Mouse (Mus musculus): ENCODE results near the gene Rassf3. TPM values are rescaled to one million over a fixed set of nuclear protein-coding genes. Genes with fewer than 3 reads are reported as not detected.

Gene Rassf3
- polyA plus RNA-seq, 1 experiment from 2014 or later: 6.0 TPM

DNA sequence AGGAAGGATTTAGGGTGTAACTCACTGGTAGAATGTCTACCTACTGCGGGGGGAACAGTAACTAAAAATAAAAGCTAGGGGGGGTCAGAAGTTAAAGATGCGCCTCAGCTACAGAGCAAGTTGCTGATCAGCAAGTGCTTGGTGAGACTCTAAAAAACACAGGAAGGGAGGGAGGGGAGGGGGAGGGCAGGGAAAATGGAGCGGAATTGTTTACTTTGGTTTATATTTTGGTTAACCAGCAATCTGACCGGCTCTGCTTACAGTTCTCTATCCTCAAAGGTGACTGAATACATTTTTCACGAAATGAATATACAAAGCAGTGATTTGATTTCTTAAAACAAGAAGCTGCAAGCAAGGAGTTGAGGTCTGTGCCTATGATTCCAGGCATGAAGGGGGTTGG, 7.2 kb downstream of the Rassf3 start:
- no peak overlapping the region for H3K27ac ChIP-seq (ENCODE audit: low read depth, low read length)
- no peak overlapping the region for H3K9ac ChIP-seq (ENCODE audit: low read length)
- peaks cover 3% of the 10 kb centered on the region for H3K4me1 ChIP-seq (ENCODE audit: control insufficient read depth, insufficient read depth, low read length)
- DNase-seq (ENCODE audit: low spot score, missing footprints) (no peak), ATAC-seq (ENCODE audit: low FRiP score) (no peak)
- peaks cover 1% of the 10 kb centered on the region; the same call in 1 of the 2 replicates for H3K27me3 ChIP-seq (ENCODE audit: control insufficient read depth, insufficient read depth, low read length)
- WGBS: 59% methylated on average over 5 of the region's 5 CpGs
- H3K4me2 ChIP-seq: no peak overlapping the region
- no peak overlapping the region for H3K4me3 ChIP-seq (ENCODE audit: low read depth, low read length)
- H3K9me3 ChIP-seq (ENCODE audit: control insufficient read depth, low read length): no peaks in the 10 kb centered on the region
- no peaks in the 10 kb centered on the region for H3K36me3 ChIP-seq (ENCODE audit: control insufficient read depth, insufficient read depth, low read length)

DNA sequence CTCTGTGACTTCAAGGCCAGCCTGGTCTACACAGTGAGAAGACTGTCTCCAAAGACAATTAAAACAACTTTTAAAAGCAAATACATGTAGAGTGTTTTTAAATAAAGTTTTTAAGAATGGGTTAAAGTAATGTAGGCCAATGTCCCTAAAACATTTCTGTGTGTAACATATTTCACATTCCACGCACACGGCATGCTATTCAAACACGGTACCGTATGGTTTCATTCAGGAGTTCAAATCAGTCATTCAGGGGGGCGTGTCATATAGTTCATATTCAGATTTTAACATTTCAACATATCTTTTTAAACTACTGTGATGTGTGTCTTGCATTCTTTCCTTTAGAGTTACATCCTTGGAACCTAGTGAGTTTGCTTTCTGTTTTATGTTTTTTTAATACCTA, 7.9 kb downstream of the Rassf3 start:
- 89% methylated on average over 5 of the region's 5 CpGs for WGBS

GRCm38 (mm10) chr10:121467792-121468191, 8.4 kb downstream of the Rassf3 start:
- H3K36me3 ChIP-seq (ENCODE audit: control insufficient read depth, insufficient read depth, low read length): no peaks in the 10 kb centered on the region
- no peak overlapping the region for H3K4me3 ChIP-seq (ENCODE audit: low read depth, low read length)
- no peak overlapping the region for H3K27ac ChIP-seq (ENCODE audit: low read depth, low read length)
- H3K27me3 ChIP-seq (ENCODE audit: control insufficient read depth, insufficient read depth, low read length): no peaks in the 10 kb centered on the region
- H3K4me2 ChIP-seq: no peak overlapping the region
- WGBS: 66% methylated on average over 8 of the region's 8 CpGs
- DNase-seq (ENCODE audit: low spot score, missing footprints) (peak; percentile 80), ATAC-seq (ENCODE audit: low FRiP score) (no peak)
- no peak overlapping the region for H3K9ac ChIP-seq (ENCODE audit: low read length)
- H3K4me1 ChIP-seq (ENCODE audit: control insufficient read depth, insufficient read depth, low read length): peaks cover 3% of the 10 kb centered on the region
- H3K9me3 ChIP-seq (ENCODE audit: control insufficient read depth, low read length): no peaks in the 10 kb centered on the region

More for the DNA sequence above, 7.9 kb downstream of the Rassf3 start:
- no peaks in the 10 kb centered on the region for H3K27me3 ChIP-seq (ENCODE audit: control insufficient read depth, insufficient read depth, low read length)
- peaks cover 3% of the 10 kb centered on the region for H3K4me1 ChIP-seq (ENCODE audit: control insufficient read depth, insufficient read depth, low read length)
- H3K9ac ChIP-seq (ENCODE audit: low read length): no peak overlapping the region
- H3K36me3 ChIP-seq (ENCODE audit: control insufficient read depth, insufficient read depth, low read length): no peaks in the 10 kb centered on the region
- H3K27ac ChIP-seq (ENCODE audit: low read depth, low read length): no peak overlapping the region
- DNase-seq (ENCODE audit: low spot score, missing footprints) (peak; percentile 82), ATAC-seq (ENCODE audit: low FRiP score) (no peak)
- H3K9me3 ChIP-seq (ENCODE audit: control insufficient read depth, low read length): no peaks in the 10 kb centered on the region
- H3K4me3 ChIP-seq (ENCODE audit: low read depth, low read length): no peak overlapping the region
- no peak overlapping the region for H3K4me2 ChIP-seq

DNA sequence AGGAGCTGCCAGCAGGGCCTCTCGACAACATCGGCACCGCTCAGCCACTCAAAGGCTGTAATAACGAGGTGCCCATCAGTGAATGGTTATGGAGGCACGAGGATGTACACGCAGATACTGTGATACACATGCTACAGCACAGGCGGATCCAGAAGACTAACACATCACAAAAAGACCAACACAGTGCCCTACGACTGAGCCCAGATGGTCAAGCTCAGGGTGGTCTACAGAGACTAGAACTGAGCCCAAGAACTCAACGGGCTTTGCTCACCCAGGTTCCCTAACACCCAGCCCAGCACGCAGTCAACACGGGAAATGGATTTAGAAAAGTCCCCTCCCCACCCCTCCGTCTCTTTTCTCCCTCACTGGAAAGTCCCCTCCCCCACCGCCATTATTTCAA, 9.1 kb downstream of the Rassf3 start:
- no peak for ATAC-seq (ENCODE audit: low FRiP score)
- no peaks in the 10 kb centered on the region for H3K27me3 ChIP-seq (ENCODE audit: control insufficient read depth, insufficient read depth, low read length)

DNA sequence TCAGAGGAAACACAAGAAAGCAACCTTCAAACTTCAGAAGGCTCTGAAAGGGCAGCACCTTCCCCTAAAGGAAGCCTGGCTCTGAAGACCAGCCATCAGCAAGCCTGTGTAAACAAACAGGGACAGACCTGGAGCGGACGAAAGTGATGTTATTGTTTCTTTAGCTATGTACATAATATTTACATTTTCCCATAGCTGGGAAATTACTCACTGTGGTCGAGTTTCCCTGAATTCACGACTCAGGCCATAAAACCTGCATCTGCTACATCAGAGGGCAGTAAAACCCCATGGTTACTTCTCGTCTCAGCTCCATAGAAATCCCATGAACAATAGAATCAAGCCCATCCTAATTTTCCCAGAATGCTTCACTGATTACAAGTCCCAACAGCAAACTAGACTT, 11.1 kb downstream of the Rassf3 start:
- Histone ChIP-seq H3K27ac (ENCODE audit: low read depth, low read length) (no peak overlapping the region), H3K9me3 (ENCODE audit: control insufficient read depth, low read length) (no peaks in the 10 kb centered on the region), H3K9ac (ENCODE audit: low read length) (no peak overlapping the region), H3K4me2 (no peak overlapping the region), H3K27me3 (ENCODE audit: control insufficient read depth, insufficient read depth, low read length) (no peaks in the 10 kb centered on the region), H3K36me3 (ENCODE audit: control insufficient read depth, insufficient read depth, low read length) (no peaks in the 10 kb centered on the region), H3K4me1 (ENCODE audit: control insufficient read depth, insufficient read depth, low read length) (peaks cover 9% of the 10 kb centered on the region), H3K4me3 (ENCODE audit: low read depth, low read length) (no peak overlapping the region)
- peak; percentile 69 for DNase-seq (ENCODE audit: low spot score, missing footprints)
- WGBS: 56% methylated on average over 5 of the region's 5 CpGs
- ATAC-seq (ENCODE audit: low FRiP score): no peak

More for the DNA sequence above, 9.1 kb downstream of the Rassf3 start:
- H3K4me1 ChIP-seq (ENCODE audit: control insufficient read depth, insufficient read depth, low read length): peaks cover 6% of the 10 kb centered on the region
- H3K9me3 ChIP-seq (ENCODE audit: control insufficient read depth, low read length): no peaks in the 10 kb centered on the region
- no peak for DNase-seq (ENCODE audit: low spot score, missing footprints)
- 77% methylated on average over 13 of the region's 13 CpGs for WGBS
- no peaks in the 10 kb centered on the region for H3K36me3 ChIP-seq (ENCODE audit: control insufficient read depth, insufficient read depth, low read length)
- H3K9ac ChIP-seq (ENCODE audit: low read length): no peak overlapping the region
- no peak overlapping the region for H3K4me2 ChIP-seq
- no peak overlapping the region for H3K27ac ChIP-seq (ENCODE audit: low read depth, low read length)
- H3K4me3 ChIP-seq (ENCODE audit: low read depth, low read length): no peak overlapping the region

GRCm38 (mm10) chr10:121462162-121462881, 13.8 kb downstream of the Rassf3 start:
- H3K27ac ChIP-seq (ENCODE audit: low read depth, low read length): no peak overlapping the region
- no peaks in the 10 kb centered on the region for H3K27me3 ChIP-seq (ENCODE audit: control insufficient read depth, insufficient read depth, low read length)
- 48% methylated on average over 24 of the region's 24 CpGs for WGBS
- peak overlapping the region; percentile 43; the same call in 1 of the 2 replicates for H3K4me2 ChIP-seq
- no peak; the same call in 1 of the 2 replicates for ATAC-seq (ENCODE audit: low FRiP score)
- peak; percentile 92 for DNase-seq (ENCODE audit: low spot score, missing footprints)
- peaks cover 9% of the 10 kb centered on the region for H3K4me1 ChIP-seq (ENCODE audit: control insufficient read depth, insufficient read depth, low read length)
- 0 out of 2 replicates have a peak overlapping the region, but pooled peaks have one; percentile 48 for H3K9ac ChIP-seq (ENCODE audit: low read length)
- H3K9me3 ChIP-seq (ENCODE audit: control insufficient read depth, low read length): no peaks in the 10 kb centered on the region
- H3K36me3 ChIP-seq (ENCODE audit: control insufficient read depth, insufficient read depth, low read length): no peaks in the 10 kb centered on the region
- no peak overlapping the region for H3K4me3 ChIP-seq (ENCODE audit: low read depth, low read length)

DNA sequence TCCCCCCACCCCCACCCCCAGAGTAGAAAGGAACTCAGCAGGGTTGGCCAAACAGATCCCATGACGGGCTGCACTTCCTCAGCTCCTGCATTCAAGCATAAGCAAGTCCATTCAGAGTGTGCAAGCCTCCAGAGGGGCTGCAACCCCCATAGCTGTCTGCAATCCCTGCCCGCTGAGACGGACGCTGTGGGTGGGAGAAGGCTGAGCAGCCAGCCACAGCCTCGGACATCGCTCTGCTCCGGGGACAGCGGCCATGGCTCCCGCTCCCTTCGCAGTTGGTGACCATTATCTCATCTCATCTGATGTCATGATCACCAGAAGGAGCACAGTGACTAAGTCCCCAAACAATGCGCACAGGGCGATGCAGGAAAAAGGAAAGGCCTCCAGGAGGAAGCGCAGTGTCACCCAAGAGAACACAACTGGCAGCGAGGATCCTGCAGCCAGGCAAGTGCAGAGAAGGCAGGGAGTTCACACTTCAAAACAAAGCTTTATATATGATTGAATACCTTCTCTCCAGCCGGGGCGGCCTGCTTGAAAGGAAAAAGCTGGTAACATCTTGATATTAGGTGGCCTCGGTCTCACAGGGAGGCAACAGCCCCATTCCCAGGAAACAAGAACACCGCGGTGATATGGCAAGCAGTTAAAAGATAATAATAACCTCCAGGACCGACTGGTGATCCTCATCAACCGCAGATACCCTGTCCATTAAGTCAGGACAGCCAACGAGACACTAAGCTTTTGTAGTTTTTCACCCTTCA, 14.6 kb downstream of the Rassf3 start:
- WGBS: 3% methylated on average over 22 of the region's 22 CpGs
- peak; percentile 93 for DNase-seq (ENCODE audit: low spot score, missing footprints)
- H3K27ac ChIP-seq (ENCODE audit: low read depth, low read length): no peak overlapping the region
- no peaks in the 10 kb centered on the region for H3K27me3 ChIP-seq (ENCODE audit: control insufficient read depth, insufficient read depth, low read length)
- H3K4me2 ChIP-seq: peak overlapping the region; percentile 43
- ATAC-seq (ENCODE audit: low FRiP score): peak; percentile 85
- peak overlapping the region; percentile 48 for H3K9ac ChIP-seq (ENCODE audit: low read length)
- H3K9me3 ChIP-seq (ENCODE audit: control insufficient read depth, low read length): no peaks in the 10 kb centered on the region
- H3K4me3 ChIP-seq (ENCODE audit: low read depth, low read length): 0 out of 2 replicates have a peak overlapping the region, but pooled peaks have one; percentile 4
- no peaks in the 10 kb centered on the region for H3K36me3 ChIP-seq (ENCODE audit: control insufficient read depth, insufficient read depth, low read length)
- peaks cover 9% of the 10 kb centered on the region for H3K4me1 ChIP-seq (ENCODE audit: control insufficient read depth, insufficient read depth, low read length)

DNA sequence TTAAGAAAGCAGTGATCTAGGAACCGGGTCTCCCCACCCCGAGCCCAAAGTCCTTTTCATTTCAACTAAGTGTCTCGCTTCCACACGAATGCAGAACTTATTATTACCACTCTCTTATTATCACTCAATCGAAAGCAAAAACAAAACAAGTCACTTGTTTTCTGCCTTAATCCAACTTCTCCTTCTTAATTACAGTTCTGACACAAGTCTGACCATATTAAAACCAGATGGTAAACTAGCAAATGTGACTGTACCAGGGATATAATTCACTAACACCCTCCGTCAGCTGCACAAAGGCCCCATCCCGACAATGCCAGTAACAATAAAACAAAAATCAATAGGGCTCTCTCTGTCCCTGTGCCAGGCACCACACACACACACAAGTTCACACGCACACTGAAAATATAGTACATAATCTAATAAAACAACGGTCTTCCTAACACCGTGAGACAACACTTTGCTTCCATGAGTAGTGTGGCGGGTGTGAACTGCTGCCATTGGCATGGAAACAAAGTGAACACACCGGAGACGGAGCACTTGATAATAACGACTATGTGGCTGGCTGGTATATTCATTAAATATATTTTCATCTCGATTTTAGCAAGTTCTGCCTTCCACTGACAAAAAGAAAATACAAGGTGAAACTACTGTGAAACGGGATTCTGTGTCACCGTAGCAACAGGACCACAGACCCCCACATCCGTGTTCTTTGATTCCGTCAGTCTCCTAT, 16.9 kb downstream of the Rassf3 start:
- ATAC-seq (ENCODE audit: low FRiP score) (no peak), DNase-seq (ENCODE audit: low spot score, missing footprints) (peak; percentile 85)
- 75% methylated on average over 19 of the region's 19 CpGs for WGBS
- Histone ChIP-seq H3K9me3 (ENCODE audit: control insufficient read depth, low read length) (no peaks in the 10 kb centered on the region), H3K27me3 (ENCODE audit: control insufficient read depth, insufficient read depth, low read length) (no peaks in the 10 kb centered on the region), H3K36me3 (ENCODE audit: control insufficient read depth, insufficient read depth, low read length) (no peaks in the 10 kb centered on the region), H3K27ac (ENCODE audit: low read depth, low read length) (no peak overlapping the region), H3K9ac (ENCODE audit: low read length) (no peak overlapping the region), H3K4me3 (ENCODE audit: low read depth, low read length) (no peak overlapping the region), H3K4me1 (ENCODE audit: control insufficient read depth, insufficient read depth, low read length) (peaks cover 9% of the 10 kb centered on the region), H3K4me2 (no peak overlapping the region)

Data from midbrain, embryonic 11.5 days (tissue).